Mouse (Mus musculus): ENCODE results near the gene Madd. TPM values are rescaled to one million over a fixed set of nuclear protein-coding genes. Genes with fewer than 3 reads are reported as not detected.

Madd gene
- polyA plus RNA-seq, 1 experiment from 2014 or later = 21.4 TPM

GRCm38 (mm10) chr2:91128761-91129160 lies 54.9 kb downstream of the Madd start:
- Histone ChIP-seq H3K4me2 (ENCODE audit: low read depth) (no peak overlapping the region), H3K9ac (ENCODE audit: low read length) (no peak overlapping the region), H3K4me1 (ENCODE audit: control insufficient read depth, insufficient read depth, low read length) (no peaks in the 10 kb centered on the region), H3K36me3 (ENCODE audit: control insufficient read depth, insufficient read depth, low read length) (no peaks in the 10 kb centered on the region; the same call in 1 of the 2 replicates), H3K4me3 (ENCODE audit: low read depth, low read length) (no peak overlapping the region), H3K27me3 (ENCODE audit: control insufficient read depth, insufficient read depth, low read length) (no peaks in the 10 kb centered on the region), H3K9me3 (ENCODE audit: control insufficient read depth, low read length) (no peaks in the 10 kb centered on the region), H3K27ac (ENCODE audit: low read depth, low read length) (no peak overlapping the region)
- DNase-seq (ENCODE audit: low spot score) (no peak), ATAC-seq (ENCODE audit: insufficient read depth, low FRiP score, low TSS enrichment) (no peak)
- 88% methylated on average over 5 of the region's 5 CpGs for WGBS

- H3K9me3 ChIP-seq (ENCODE audit: control insufficient read depth, low read length) = no peaks in the 10 kb centered on the region
- no peaks in the 10 kb centered on the region for H3K27me3 ChIP-seq (ENCODE audit: control insufficient read depth, insufficient read depth, low read length)
- no peak for DNase-seq (ENCODE audit: low spot score)
- 88% methylated on average over 10 of the region's 10 CpGs for WGBS
- no peaks in the 10 kb centered on the region; the same call in 1 of the 2 replicates for H3K36me3 ChIP-seq (ENCODE audit: control insufficient read depth, insufficient read depth, low read length)
- no peak overlapping the region for H3K9ac ChIP-seq (ENCODE audit: low read length)
- no peaks in the 10 kb centered on the region for H3K4me1 ChIP-seq (ENCODE audit: control insufficient read depth, insufficient read depth, low read length)
- H3K4me3 ChIP-seq (ENCODE audit: low read depth, low read length) = no peak overlapping the region
- H3K4me2 ChIP-seq (ENCODE audit: low read depth) = no peak overlapping the region
- no peak for ATAC-seq (ENCODE audit: insufficient read depth, low FRiP score, low TSS enrichment)
- H3K27ac ChIP-seq (ENCODE audit: low read depth, low read length) = no peak overlapping the region
Observed at GRCm38 (mm10) chr2:91125101-91125500, 58.5 kb downstream of the Madd start.

GRCm38 (mm10) chr2:91123521-91123920 lies 60.1 kb downstream of the Madd start:
- Histone ChIP-seq H3K27me3 (ENCODE audit: control insufficient read depth, insufficient read depth, low read length) (no peaks in the 10 kb centered on the region), H3K9ac (ENCODE audit: low read length) (no peak overlapping the region), H3K36me3 (ENCODE audit: control insufficient read depth, insufficient read depth, low read length) (no peaks in the 10 kb centered on the region; the same call in 1 of the 2 replicates), H3K4me1 (ENCODE audit: control insufficient read depth, insufficient read depth, low read length) (no peaks in the 10 kb centered on the region), H3K4me2 (ENCODE audit: low read depth) (no peak overlapping the region), H3K9me3 (ENCODE audit: control insufficient read depth, low read length) (no peaks in the 10 kb centered on the region), H3K4me3 (ENCODE audit: low read depth, low read length) (no peak overlapping the region), H3K27ac (ENCODE audit: low read depth, low read length) (no peak overlapping the region)
- ATAC-seq (ENCODE audit: insufficient read depth, low FRiP score, low TSS enrichment) = no peak
- WGBS = 79% methylated on average over 6 of the region's 6 CpGs
- no peak for DNase-seq (ENCODE audit: low spot score)

GRCm38 (mm10) chr2:91121497-91121896 lies 62.1 kb downstream of the Madd start:
- Histone ChIP-seq H3K9me3 (ENCODE audit: control insufficient read depth, low read length) (no peaks in the 10 kb centered on the region), H3K4me3 (ENCODE audit: low read depth, low read length) (no peak overlapping the region), H3K4me1 (ENCODE audit: control insufficient read depth, insufficient read depth, low read length) (no peaks in the 10 kb centered on the region), H3K9ac (ENCODE audit: low read length) (no peak overlapping the region), H3K4me2 (ENCODE audit: low read depth) (no peak overlapping the region), H3K27me3 (ENCODE audit: control insufficient read depth, insufficient read depth, low read length) (no peaks in the 10 kb centered on the region), H3K36me3 (ENCODE audit: control insufficient read depth, insufficient read depth, low read length) (no peaks in the 10 kb centered on the region; the same call in 1 of the 2 replicates), H3K27ac (ENCODE audit: low read depth, low read length) (no peak overlapping the region)
- 68% methylated on average over 8 of the region's 8 CpGs for WGBS
- ATAC-seq (ENCODE audit: insufficient read depth, low FRiP score, low TSS enrichment) (no peak), DNase-seq (ENCODE audit: low spot score) (no peak)

GRCm38 (mm10) chr2:91121011-91121410 lies 62.6 kb downstream of the Madd start:
- no peaks in the 10 kb centered on the region for H3K27me3 ChIP-seq (ENCODE audit: control insufficient read depth, insufficient read depth, low read length)
- DNase-seq (ENCODE audit: low spot score) = no peak
- 86% methylated on average over 6 of the region's 6 CpGs for WGBS
- no peaks in the 10 kb centered on the region for H3K9me3 ChIP-seq (ENCODE audit: control insufficient read depth, low read length)
- H3K36me3 ChIP-seq (ENCODE audit: control insufficient read depth, insufficient read depth, low read length) = no peaks in the 10 kb centered on the region; the same call in 1 of the 2 replicates
- H3K4me2 ChIP-seq (ENCODE audit: low read depth) = no peak overlapping the region
- no peak overlapping the region for H3K4me3 ChIP-seq (ENCODE audit: low read depth, low read length)
- no peaks in the 10 kb centered on the region for H3K4me1 ChIP-seq (ENCODE audit: control insufficient read depth, insufficient read depth, low read length)
- no peak overlapping the region for H3K27ac ChIP-seq (ENCODE audit: low read depth, low read length)
- ATAC-seq (ENCODE audit: insufficient read depth, low FRiP score, low TSS enrichment) = no peak
- no peak overlapping the region for H3K9ac ChIP-seq (ENCODE audit: low read length)

GRCm38 (mm10) chr2:91120261-91120671 lies 63.4 kb downstream of the Madd start:
- H3K4me2 ChIP-seq (ENCODE audit: low read depth) = no peak overlapping the region
- no peaks in the 10 kb centered on the region for H3K9me3 ChIP-seq (ENCODE audit: control insufficient read depth, low read length)
- H3K9ac ChIP-seq (ENCODE audit: low read length) = no peak overlapping the region
- WGBS = 72% methylated on average over 6 of the region's 6 CpGs
- no peaks in the 10 kb centered on the region for H3K4me1 ChIP-seq (ENCODE audit: control insufficient read depth, insufficient read depth, low read length)
- H3K4me3 ChIP-seq (ENCODE audit: low read depth, low read length) = no peak overlapping the region
- no peak for DNase-seq (ENCODE audit: low spot score)
- ATAC-seq (ENCODE audit: insufficient read depth, low FRiP score, low TSS enrichment) = no peak
- no peaks in the 10 kb centered on the region for H3K27me3 ChIP-seq (ENCODE audit: control insufficient read depth, insufficient read depth, low read length)
- H3K36me3 ChIP-seq (ENCODE audit: control insufficient read depth, insufficient read depth, low read length) = no peaks in the 10 kb centered on the region; the same call in 1 of the 2 replicates
- H3K27ac ChIP-seq (ENCODE audit: low read depth, low read length) = no peak overlapping the region

- Histone ChIP-seq H3K36me3 (ENCODE audit: control insufficient read depth, insufficient read depth, low read length) (no peaks in the 10 kb centered on the region; the same call in 1 of the 2 replicates), H3K9ac (ENCODE audit: low read length) (no peak overlapping the region), H3K27me3 (ENCODE audit: control insufficient read depth, insufficient read depth, low read length) (no peaks in the 10 kb centered on the region), H3K4me2 (ENCODE audit: low read depth) (no peak overlapping the region), H3K27ac (ENCODE audit: low read depth, low read length) (no peak overlapping the region), H3K9me3 (ENCODE audit: control insufficient read depth, low read length) (no peaks in the 10 kb centered on the region), H3K4me3 (ENCODE audit: low read depth, low read length) (no peak overlapping the region), H3K4me1 (ENCODE audit: control insufficient read depth, insufficient read depth, low read length) (no peaks in the 10 kb centered on the region)
- no peak for DNase-seq (ENCODE audit: low spot score)
- no peak for ATAC-seq (ENCODE audit: insufficient read depth, low FRiP score, low TSS enrichment)
- WGBS = 84% methylated on average over 6 of the region's 6 CpGs
Observed at GRCm38 (mm10) chr2:91119551-91119950, 64.1 kb downstream of the Madd start.

GRCm38 (mm10) chr2:91119061-91119460 lies 64.6 kb downstream of the Madd start:
- no peaks in the 10 kb centered on the region for H3K9me3 ChIP-seq (ENCODE audit: control insufficient read depth, low read length)
- no peak overlapping the region for H3K4me2 ChIP-seq (ENCODE audit: low read depth)
- no peaks in the 10 kb centered on the region for H3K27me3 ChIP-seq (ENCODE audit: control insufficient read depth, insufficient read depth, low read length)
- DNase-seq (ENCODE audit: low spot score) (no peak), ATAC-seq (ENCODE audit: insufficient read depth, low FRiP score, low TSS enrichment) (no peak)
- WGBS = 92% methylated on average over 19 of the region's 19 CpGs
- H3K4me1 ChIP-seq (ENCODE audit: control insufficient read depth, insufficient read depth, low read length) = no peaks in the 10 kb centered on the region
- H3K27ac ChIP-seq (ENCODE audit: low read depth, low read length) = no peak overlapping the region
- H3K9ac ChIP-seq (ENCODE audit: low read length) = no peak overlapping the region
- H3K36me3 ChIP-seq (ENCODE audit: control insufficient read depth, insufficient read depth, low read length) = no peaks in the 10 kb centered on the region
- H3K4me3 ChIP-seq (ENCODE audit: low read depth, low read length) = no peak overlapping the region

- no peaks in the 10 kb centered on the region for H3K36me3 ChIP-seq (ENCODE audit: control insufficient read depth, insufficient read depth, low read length)
- no peak for DNase-seq (ENCODE audit: low spot score)
- H3K4me1 ChIP-seq (ENCODE audit: control insufficient read depth, insufficient read depth, low read length) = no peaks in the 10 kb centered on the region
- H3K4me3 ChIP-seq (ENCODE audit: low read depth, low read length) = no peak overlapping the region
- WGBS = 71% methylated on average over 1 of the region's 1 CpGs
- no peaks in the 10 kb centered on the region for H3K27me3 ChIP-seq (ENCODE audit: control insufficient read depth, insufficient read depth, low read length)
- H3K4me2 ChIP-seq (ENCODE audit: low read depth) = no peak overlapping the region
- H3K9me3 ChIP-seq (ENCODE audit: control insufficient read depth, low read length) = no peaks in the 10 kb centered on the region
- H3K27ac ChIP-seq (ENCODE audit: low read depth, low read length) = no peak overlapping the region
- no peak overlapping the region for H3K9ac ChIP-seq (ENCODE audit: low read length)
- ATAC-seq (ENCODE audit: insufficient read depth, low FRiP score, low TSS enrichment) = no peak
Observed at GRCm38 (mm10) chr2:91118647-91119046, 65.0 kb downstream of the Madd start.

Data from neural tube, embryonic 11.5 days (tissue).